Mouse (Mus musculus) ES-Bruce4 (cell line): ENCODE results near the gene Gpr6.

Experiments
- CTCF ChIP-seq: IDR thresholded peaks from one replicate; pipeline ENCODE4 v1.8.1; 2011; ENCODE audit warnings: low read depth, low read length
- POLR2A ChIP-seq: IDR thresholded peaks from one replicate; pipeline ENCODE4 v1.8.1; 2011; ENCODE audit warnings: low read length; ENCODE audit not compliant: insufficient read depth

GRCm38 (mm10) chr10:41100060-41100459, 28.0 kb upstream of the Gpr6 start:
- TF ChIP-seq CTCF (no peak), POLR2A (no peak)
